Mouse (Mus musculus) limb, embryonic 14.5 days (tissue): Measurements from ENCODE around the gene Tex13c2. TPM values are rescaled to one million over a fixed set of nuclear protein-coding genes. Genes with fewer than 3 reads are reported as not detected.
A peak's percentile ranks its signal among the peaks of the same experiment; 100 is the strongest.

ENCODE experiments used
- ATAC-seq: fragments of 200-750 bp; cut with Nextera tagmentation; 2 replicates; pipeline ENCODE4 v1.8.0; 2017; ENCODE audit warnings: low read depth, moderate number of reproducible peaks, moderate TSS enrichment; ENCODE audit not compliant: low FRiP score
- DNase-seq: peaks from one replicate; pipeline ENCODE4 v3.0.0-alpha.2; 2015; ENCODE audit warnings: low spot score
- H3K27ac ChIP-seq: fragments of 300-500 bp; sonication (generic); replicated peaks from 2 replicates; pipeline ENCODE4 v1.5.1; 2014; ENCODE audit warnings: low read depth, mild to moderate bottlenecking, low read length, moderate library complexity, mixed read lengths
- H3K27me3 ChIP-seq: fragments of 300-500 bp; sonication (generic); 2 replicates; pipeline ENCODE4 v1.6.1; 2014; ENCODE audit warnings: low read length, mixed read lengths; ENCODE audit not compliant: control insufficient read depth, insufficient read depth
- H3K36me3 ChIP-seq: fragments of 300-500 bp; sonication (generic); 2 replicates; pipeline ENCODE4 v1.6.1; 2014; ENCODE audit warnings: mild to moderate bottlenecking, low read length, moderate library complexity, mixed read lengths; ENCODE audit not compliant: control insufficient read depth, insufficient read depth
- H3K4me1 ChIP-seq: fragments of 300-500 bp; sonication (generic); 2 replicates; pipeline ENCODE4 v1.6.1; 2014; ENCODE audit warnings: antibody characterized with exemption, low read length, mixed read lengths; ENCODE audit not compliant: control insufficient read depth, insufficient read depth
- H3K4me2 ChIP-seq: fragments of 300-500 bp; sonication (generic); replicated peaks from 2 replicates; pipeline ENCODE4 v1.6.1; 2014; ENCODE audit warnings: low read depth, mild to moderate bottlenecking, low read length, moderate library complexity; ENCODE audit not compliant: severe bottlenecking
- H3K4me3 ChIP-seq: fragments of 300-500 bp; sonication (generic); replicated peaks from 2 replicates; pipeline ENCODE4 v1.5.1; 2014; ENCODE audit warnings: low read length
- H3K9ac ChIP-seq: fragments of 300-500 bp; sonication (generic); 2 replicates; pipeline ENCODE4 v1.6.1; 2014; ENCODE audit warnings: mild to moderate bottlenecking, low read depth, low read length, moderate library complexity; ENCODE audit not compliant: severe bottlenecking
- H3K9me3 ChIP-seq: fragments of 300-500 bp; sonication (generic); 2 replicates; pipeline ENCODE4 v1.6.1; 2016; ENCODE audit warnings: low read length; ENCODE audit not compliant: control insufficient read depth
- POLR2A ChIP-seq: fragments of 200-500 bp; IDR thresholded peaks from 2 replicates; pipeline ENCODE4 v1.8.0; 2012; ENCODE audit warnings: inconsistent platforms, mild to moderate bottlenecking, moderate library complexity, borderline replicate concordance; ENCODE audit not compliant: insufficient read depth, insufficient read length; ENCODE audit errors: extremely low read depth
- WGBS: fragments of 180-500 bp; shearing (Covaris S2); extraction: QIAGEN DNeasy Blood & Tissue Kit; methylation state at CpG from one replicate; pipeline ENCODE4 v1.1.7; 2014; 5-methylcytosine and 5-hydroxymethylcytosine counted together
- polyA plus RNA-seq, 2 experiments: library from polyadenylated mRNA; depleted of rRNA in 1 of 2; stranded (reverse) in 1 of 2; unstranded in 1 of 2; fragments of >200 nt; fragmentation: Nextera tagmentation in 1 of 2; extraction: Ambion mirVana in 1 of 2; gene quantifications; 2 replicates each; pipeline versions ENCODE4 v1.2.1 to v1.2.3; 2012 to 2014

Gene Tex13c2
- polyA plus RNA-seq, 2 experiments: not detected

DNA sequence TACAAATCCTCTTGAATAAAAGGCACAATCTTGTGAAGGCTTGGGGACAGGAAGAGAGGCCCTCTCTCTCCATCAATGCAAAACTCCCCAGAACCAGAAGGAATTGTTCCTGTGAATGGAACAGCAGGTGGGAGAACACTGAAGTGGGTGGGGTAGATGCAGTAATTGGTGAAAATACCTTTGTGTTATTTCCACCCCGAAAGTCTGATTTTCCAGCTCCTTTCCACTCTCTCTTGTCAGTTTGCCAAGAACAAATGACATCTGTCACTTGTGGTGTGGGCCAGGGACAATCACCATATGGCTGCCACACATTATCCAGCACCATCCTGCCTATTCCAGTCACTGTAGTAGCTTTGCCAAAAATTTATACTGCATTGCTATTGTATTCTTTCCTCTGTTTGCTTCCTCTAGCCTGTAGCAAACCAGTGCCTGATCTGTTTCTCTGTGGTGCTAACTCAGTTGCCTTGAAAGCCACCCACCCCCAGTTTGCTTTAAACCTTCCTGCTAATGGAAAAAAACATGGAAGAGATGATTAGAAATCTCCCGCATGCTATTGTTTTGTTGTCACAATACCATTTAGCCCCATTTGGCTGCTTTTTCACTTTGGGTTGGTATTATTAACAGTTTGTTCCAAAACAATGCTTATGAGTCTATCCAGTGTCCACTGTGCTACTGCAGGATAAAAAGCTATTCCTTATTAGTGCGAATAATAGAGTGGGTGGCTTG lies 50.7 kb downstream of the Tex13c2 start:
- Histone ChIP-seq H3K27me3 (no peaks in the 10 kb centered on the region), H3K4me2 (peak overlapping the region; percentile 29), H3K36me3 (no peaks in the 10 kb centered on the region), H3K4me1 (no peaks in the 10 kb centered on the region), H3K9ac (no peak overlapping the region), H3K9me3 (no peaks in the 10 kb centered on the region), H3K27ac (no peak overlapping the region), H3K4me3 (0 out of 2 replicates have a peak overlapping the region, but pooled peaks have one; percentile 10)
- WGBS: 35% methylated on average over 3 of the region's 3 CpGs
- DNase-seq (no peak), ATAC-seq (no peak)
- TF ChIP-seq POLR2A: no peak

GRCm38 (mm10) chrX:42540756-42541053 lies 51.2 kb downstream of the Tex13c2 start:
- TF ChIP-seq POLR2A: no peak
- WGBS: 35% methylated on average over 5 of the region's 5 CpGs
- no peaks in the 10 kb centered on the region for H3K4me1 ChIP-seq
- H3K4me2 ChIP-seq: peak overlapping the region; percentile 29
- 0 out of 2 replicates have a peak overlapping the region, but pooled peaks have one; percentile 10 for H3K4me3 ChIP-seq
- no peaks in the 10 kb centered on the region for H3K9me3 ChIP-seq
- H3K27me3 ChIP-seq: no peaks in the 10 kb centered on the region
- H3K27ac ChIP-seq: no peak overlapping the region
- peak; percentile 50; the same call in 1 of the 2 replicates for ATAC-seq
- DNase-seq: peak; percentile 80
- no peaks in the 10 kb centered on the region for H3K36me3 ChIP-seq
- no peak overlapping the region for H3K9ac ChIP-seq

Other genes starting within 250 kb of the Tex13c2 start
- 0.13 TPM in 2 replicates for gene Sh2d1a, start 12.8 kb downstream of the Tex13c2 start, polyA plus RNA-seq (2012; rRNA removed)
- 1.3 and 1.6 TPM in 2 replicates for gene Sh2d1a, start 12.8 kb downstream of the Tex13c2 start, polyA plus RNA-seq (2014; fragmentation: Nextera tagmentation; extraction: Ambion mirVana)